Mouse (Mus musculus) stomach, embryonic 16.5 days (tissue): Measurements from ENCODE around the gene Cep68. TPM values are rescaled to one million over a fixed set of nuclear protein-coding genes. Genes with fewer than 3 reads are reported as not detected.

Experiments used
- ATAC-seq: fragments of 200-750 bp; cut with Nextera tagmentation; 2 replicates; pipeline ENCODE4 v1.8.0; 2017; ENCODE audit warnings: moderate number of reproducible peaks, moderate TSS enrichment; ENCODE audit not compliant: insufficient read depth, low FRiP score
- H3K27ac ChIP-seq: fragments of 300-500 bp; sonication (generic); 2 replicates; pipeline ENCODE4 v1.5.1; 2014; ENCODE audit warnings: low read length
- H3K27me3 ChIP-seq: fragments of 300-500 bp; sonication (generic); 2 replicates; pipeline ENCODE4 v1.6.1; 2014; ENCODE audit warnings: low read length, control low read depth, mixed read lengths; ENCODE audit not compliant: control insufficient read depth, insufficient read depth
- H3K36me3 ChIP-seq: fragments of 300-500 bp; sonication (generic); 2 replicates; pipeline ENCODE4 v1.6.1; 2014; ENCODE audit warnings: low read length; ENCODE audit not compliant: control insufficient read depth, insufficient read depth
- H3K4me1 ChIP-seq: fragments of 300-500 bp; sonication (generic); 2 replicates; pipeline ENCODE4 v1.6.1; 2014; ENCODE audit warnings: low read length, control low read depth, mixed read lengths; ENCODE audit not compliant: control insufficient read depth, insufficient read depth
- H3K4me2 ChIP-seq: fragments of 300-500 bp; sonication (generic); 2 replicates; pipeline ENCODE4 v1.6.1; 2014; ENCODE audit warnings: low read depth, low read length, mixed read lengths
- H3K4me3 ChIP-seq: fragments of 300-500 bp; sonication (generic); replicated peaks from 2 replicates; pipeline ENCODE4 v1.5.1; 2014; ENCODE audit warnings: mild to moderate bottlenecking, low read length
- H3K9ac ChIP-seq: fragments of 300-500 bp; sonication (generic); 2 replicates; pipeline ENCODE4 v1.6.1; 2014; ENCODE audit warnings: low read length
- H3K9me3 ChIP-seq: fragments of 300-500 bp; sonication (generic); replicated peaks from 2 replicates; pipeline ENCODE4 v1.6.1; 2016; ENCODE audit warnings: low read length, control low read depth; ENCODE audit not compliant: control insufficient read depth
- WGBS: fragments of 180-500 bp; shearing (Covaris S2); extraction: QIAGEN DNeasy Blood & Tissue Kit; methylation state at CpG from one replicate; pipeline ENCODE4 v1.1.7; 2014; 5-methylcytosine and 5-hydroxymethylcytosine counted together
- polyA plus RNA-seq: library from polyadenylated mRNA; unstranded; fragments of >200 nt; fragmentation: Nextera tagmentation; extraction: Ambion mirVana; gene quantifications from 2 replicates; pipeline ENCODE4 v1.2.1, GENCODE M21; 2015

Gene Cep68
- polyA plus RNA-seq, result 24.7 and 25.6 TPM in 2 replicates

DNA sequence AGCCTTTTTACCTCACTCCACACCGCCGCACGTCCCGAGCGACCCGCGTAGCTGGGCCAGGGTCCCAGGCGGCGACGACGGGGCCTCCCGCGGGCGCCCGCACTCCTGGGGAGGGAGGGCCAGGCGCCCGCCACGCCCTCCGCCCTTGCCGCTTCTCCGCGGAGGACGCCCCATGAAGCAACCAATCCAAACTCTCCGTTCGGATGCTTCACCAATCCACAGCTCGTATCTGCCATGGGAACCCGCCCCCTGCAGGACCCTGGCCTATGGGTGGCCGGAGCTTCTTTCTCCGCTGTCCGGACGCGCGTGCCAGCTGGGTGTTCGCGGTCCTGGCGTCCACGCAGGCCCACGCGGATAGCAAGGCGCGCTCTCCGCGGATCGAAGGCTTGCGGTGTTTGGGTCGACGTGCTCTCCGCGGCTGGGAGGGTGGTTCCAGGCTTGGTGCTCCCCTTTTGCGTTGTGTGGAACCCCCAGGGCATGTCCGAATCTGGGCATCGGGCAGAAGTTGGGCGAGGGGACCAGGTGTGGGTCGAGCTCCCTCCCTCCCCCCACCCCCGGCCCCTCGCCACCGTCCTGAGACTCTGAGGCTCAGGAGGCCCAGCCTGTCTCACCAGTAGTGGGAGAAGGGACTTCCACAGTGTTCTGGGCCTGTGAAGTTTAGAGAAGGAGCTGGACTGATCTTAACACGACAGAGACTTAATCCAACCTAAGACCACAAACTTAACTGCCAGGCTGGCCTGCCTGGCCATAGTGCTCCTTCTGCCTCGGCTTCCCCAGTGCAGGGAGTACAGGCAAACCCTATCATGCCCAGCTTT, at the start of gene Cep68:
Cep68 (minus strand) TSS at position 134 of the 815 bp plus-strand sequence.
- Histone ChIP-seq H3K4me3 (peak within 1 kb of the TSS; percentile 87), H3K27me3 (no peaks in the 10 kb centered on the region), H3K4me1 (peaks cover 22% of the 10 kb centered on the region), H3K9ac (peak within 1 kb of the TSS; percentile 97), H3K9me3 (no peaks in the 10 kb centered on the region), H3K36me3 (no peaks in the 10 kb centered on the region; the same call in 1 of the 2 replicates), H3K27ac (peak within 1 kb of the TSS; percentile 82), H3K4me2 (peak within 1 kb of the TSS; percentile 90)
- WGBS, result under 1% methylated on average over 59 of the region's 59 CpGs
- ATAC-seq, result peak; percentile 99

DNA sequence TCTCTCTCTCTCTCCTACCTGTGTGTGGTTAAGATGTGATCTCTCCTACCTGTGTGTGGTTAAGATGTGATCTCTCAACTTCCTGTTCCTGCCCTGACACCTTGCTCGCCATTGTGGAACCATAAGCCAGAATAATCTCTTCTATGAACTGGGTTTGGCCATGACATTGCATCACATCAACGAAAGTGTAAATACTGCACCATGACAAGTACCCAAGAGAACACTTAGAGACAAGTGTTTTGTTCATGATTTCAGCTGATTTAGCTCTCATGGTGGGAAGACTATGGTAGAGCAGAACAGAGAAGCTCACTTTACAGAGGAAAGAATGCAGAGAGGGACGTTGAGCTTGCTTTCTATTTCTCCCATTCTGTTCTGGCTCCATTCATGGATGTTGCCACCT, 35.2 kb upstream of the Cep68 start:
- Histone ChIP-seq H3K9ac (no peak overlapping the region), H3K27ac (no peak overlapping the region), H3K4me3 (no peak overlapping the region), H3K4me1 (peaks cover 7% of the 10 kb centered on the region; the same call in 1 of the 2 replicates), H3K27me3 (no peaks in the 10 kb centered on the region), H3K36me3 (no peaks in the 10 kb centered on the region), H3K9me3 (no peaks in the 10 kb centered on the region), H3K4me2 (no peak overlapping the region)
- no peak for ATAC-seq
- WGBS, result 86% methylated on average over 3 of the region's 3 CpGs

DNA sequence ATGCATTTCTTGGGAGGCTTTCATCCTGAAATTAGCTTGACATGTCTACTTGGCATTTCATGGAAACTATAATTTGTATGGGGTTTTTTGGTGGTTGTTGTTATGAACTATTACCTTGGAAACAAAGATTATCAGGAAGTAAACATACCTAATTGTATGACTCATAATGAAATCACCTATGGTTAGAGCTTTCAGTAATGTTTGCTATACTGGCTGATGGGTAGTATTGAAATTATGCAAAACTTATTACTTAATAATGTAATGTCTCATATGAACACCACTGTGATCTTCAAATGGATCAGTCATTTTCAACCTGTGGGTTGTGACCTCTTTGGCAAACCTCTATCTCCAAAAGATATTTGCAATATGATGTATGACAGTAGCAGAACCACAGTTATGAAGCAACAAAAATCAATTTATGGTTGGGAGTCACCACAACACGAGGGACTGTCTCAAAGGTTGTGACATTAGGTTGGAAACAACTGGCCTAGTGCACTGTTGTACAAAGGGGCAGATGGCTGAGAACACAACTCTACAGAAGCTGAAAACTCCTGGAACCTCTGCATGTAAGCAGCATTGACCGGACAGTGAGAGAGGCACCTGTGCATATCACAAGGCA, 33.5 kb upstream of the Cep68 start:
- Histone ChIP-seq H3K9me3 (no peaks in the 10 kb centered on the region), H3K9ac (no peak overlapping the region), H3K27me3 (no peaks in the 10 kb centered on the region), H3K27ac (no peak overlapping the region), H3K4me2 (no peak overlapping the region), H3K36me3 (no peaks in the 10 kb centered on the region), H3K4me3 (no peak overlapping the region), H3K4me1 (peaks cover 7% of the 10 kb centered on the region; the same call in 1 of the 2 replicates)
- no peak for ATAC-seq
- WGBS, result 78% methylated on average over 2 of the region's 2 CpGs

DNA sequence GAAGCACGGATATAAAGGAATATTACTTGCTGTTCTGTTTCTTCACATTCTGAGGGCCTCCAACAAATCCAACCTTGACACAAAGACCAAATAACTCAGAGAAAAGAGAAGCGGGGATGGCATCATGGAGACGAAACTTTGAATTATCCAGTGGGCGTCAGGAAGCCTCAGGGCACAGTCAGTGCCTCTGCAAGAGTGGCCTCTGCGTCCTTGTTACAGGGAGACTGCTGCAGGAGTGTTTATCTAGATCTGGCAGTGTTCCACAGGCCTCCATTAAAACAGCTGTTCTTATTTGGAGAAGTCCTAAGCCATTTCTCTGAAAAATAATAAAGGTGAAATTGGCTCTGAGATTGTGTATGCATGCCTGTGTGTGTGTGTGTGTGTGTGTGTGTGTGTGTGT, 31.8 kb upstream of the Cep68 start:
- WGBS, result 51% methylated on average over 5 of the region's 5 CpGs
- Histone ChIP-seq H3K4me1 (peaks cover 7% of the 10 kb centered on the region; the same call in 1 of the 2 replicates), H3K27me3 (no peaks in the 10 kb centered on the region), H3K9me3 (no peaks in the 10 kb centered on the region), H3K27ac (no peak overlapping the region), H3K4me3 (no peak overlapping the region), H3K36me3 (no peaks in the 10 kb centered on the region), H3K9ac (no peak overlapping the region), H3K4me2 (no peak overlapping the region)
- no peak for ATAC-seq

DNA sequence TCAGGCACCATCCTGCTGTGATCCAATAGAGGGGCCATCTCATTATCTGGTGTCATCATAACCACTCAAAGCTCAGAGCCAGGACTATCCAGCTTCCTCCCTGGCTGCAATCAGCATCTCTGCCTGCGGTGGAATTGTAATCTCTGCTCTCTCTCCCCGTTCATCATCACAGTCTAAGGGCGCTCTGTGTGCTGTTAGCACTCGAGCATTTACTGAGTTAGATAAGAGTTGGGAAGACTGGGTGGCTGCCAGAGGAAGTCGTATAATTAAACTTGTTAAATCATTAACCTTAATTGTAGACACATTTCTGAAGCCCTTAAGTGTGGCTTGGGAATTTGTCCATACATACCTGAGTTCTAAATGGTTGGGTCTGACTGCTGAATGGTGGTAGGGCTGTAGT, 29.5 kb upstream of the Cep68 start:
- H3K4me3 ChIP-seq, result no peak overlapping the region
- H3K4me1 ChIP-seq, result peaks cover 7% of the 10 kb centered on the region; the same call in 1 of the 2 replicates
- H3K27me3 ChIP-seq, result no peaks in the 10 kb centered on the region
- no peak overlapping the region for H3K27ac ChIP-seq
- no peak overlapping the region for H3K4me2 ChIP-seq
- no peak overlapping the region for H3K9ac ChIP-seq
- no peaks in the 10 kb centered on the region for H3K9me3 ChIP-seq
- ATAC-seq, result peak; percentile 71; the same call in 1 of the 2 replicates
- H3K36me3 ChIP-seq, result no peaks in the 10 kb centered on the region
- WGBS, result 36% methylated on average over 5 of the region's 5 CpGs

DNA sequence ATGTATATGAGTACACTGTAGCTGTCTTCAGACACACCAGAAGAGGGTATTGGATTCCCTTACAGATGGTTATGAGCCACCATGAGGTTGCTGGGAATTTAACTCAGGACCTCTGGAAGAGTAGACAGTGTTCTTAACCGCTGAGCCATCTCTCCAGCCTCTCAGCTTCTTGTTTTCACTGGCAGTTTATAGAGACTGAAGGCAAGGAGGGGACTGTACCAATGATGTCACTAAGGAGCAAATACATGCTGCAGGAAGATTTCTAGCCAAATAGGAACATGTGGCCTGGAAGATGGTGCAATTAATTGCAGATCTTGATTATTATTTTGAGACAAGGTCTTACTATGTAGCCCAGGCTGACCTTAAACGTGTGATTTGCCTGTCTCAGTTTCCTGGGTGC, 27.9 kb upstream of the Cep68 start:
- no peak for ATAC-seq
- 68% methylated on average over 2 of the region's 2 CpGs for WGBS
- Histone ChIP-seq H3K9me3 (no peaks in the 10 kb centered on the region), H3K4me3 (no peak overlapping the region), H3K27me3 (no peaks in the 10 kb centered on the region), H3K4me2 (no peak overlapping the region), H3K9ac (no peak overlapping the region), H3K27ac (no peak overlapping the region), H3K36me3 (no peaks in the 10 kb centered on the region), H3K4me1 (peaks cover 7% of the 10 kb centered on the region; the same call in 1 of the 2 replicates)

DNA sequence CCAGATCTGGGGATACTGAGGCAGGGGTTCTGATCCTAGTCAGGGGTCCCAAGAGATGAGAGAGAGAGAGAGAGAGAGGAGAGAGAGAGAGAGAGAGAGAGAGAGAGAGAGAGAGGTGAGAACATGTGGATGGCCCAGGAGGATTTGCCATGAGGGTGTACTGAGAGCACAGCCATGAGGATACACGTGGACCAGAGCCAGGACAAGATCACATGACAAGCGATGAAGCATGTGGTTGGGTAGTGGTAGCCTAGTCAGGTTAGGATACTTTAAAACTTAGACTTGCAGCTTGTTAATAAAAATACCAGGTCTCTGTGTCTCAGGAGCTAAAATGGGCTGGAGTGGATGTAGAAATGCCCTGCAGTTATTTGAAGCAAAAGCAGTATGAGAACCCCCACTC, 26.7 kb upstream of the Cep68 start:
- 76% methylated on average over 2 of the region's 2 CpGs for WGBS
- Histone ChIP-seq H3K9me3 (no peaks in the 10 kb centered on the region), H3K27me3 (no peaks in the 10 kb centered on the region), H3K4me3 (no peak overlapping the region), H3K4me2 (no peak overlapping the region), H3K27ac (no peak overlapping the region), H3K9ac (no peak overlapping the region), H3K4me1 (peaks cover 1% of the 10 kb centered on the region; the same call in 1 of the 2 replicates), H3K36me3 (no peaks in the 10 kb centered on the region)
- ATAC-seq, result no peak

DNA sequence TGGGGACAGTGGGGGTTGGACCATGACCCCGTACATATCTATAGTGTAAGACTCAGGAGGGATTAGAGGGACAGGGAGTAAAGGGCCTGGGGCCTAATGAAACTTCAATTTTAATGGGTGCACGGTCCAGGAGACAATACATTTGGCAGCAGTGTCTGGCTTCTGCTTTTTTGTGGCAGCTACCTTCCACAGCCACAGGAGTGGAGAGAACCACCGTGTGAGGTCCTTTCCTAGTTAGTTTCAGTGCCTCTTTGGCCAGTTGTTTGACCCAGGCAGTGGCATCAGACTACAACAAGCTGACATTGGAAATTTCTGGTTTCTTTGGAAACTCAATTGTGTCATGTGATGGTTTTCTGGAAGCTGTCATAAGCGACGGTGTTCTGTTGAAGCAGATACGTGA, 20.7 kb upstream of the Cep68 start:
- no peak overlapping the region for H3K9ac ChIP-seq
- ATAC-seq, result no peak
- no peaks in the 10 kb centered on the region for H3K9me3 ChIP-seq
- no peaks in the 10 kb centered on the region for H3K36me3 ChIP-seq
- no peak overlapping the region for H3K27ac ChIP-seq
- no peak overlapping the region for H3K4me2 ChIP-seq
- H3K27me3 ChIP-seq, result no peaks in the 10 kb centered on the region
- 85% methylated on average over 6 of the region's 6 CpGs for WGBS
- H3K4me1 ChIP-seq, result no peaks in the 10 kb centered on the region
- H3K4me3 ChIP-seq, result no peak overlapping the region

DNA sequence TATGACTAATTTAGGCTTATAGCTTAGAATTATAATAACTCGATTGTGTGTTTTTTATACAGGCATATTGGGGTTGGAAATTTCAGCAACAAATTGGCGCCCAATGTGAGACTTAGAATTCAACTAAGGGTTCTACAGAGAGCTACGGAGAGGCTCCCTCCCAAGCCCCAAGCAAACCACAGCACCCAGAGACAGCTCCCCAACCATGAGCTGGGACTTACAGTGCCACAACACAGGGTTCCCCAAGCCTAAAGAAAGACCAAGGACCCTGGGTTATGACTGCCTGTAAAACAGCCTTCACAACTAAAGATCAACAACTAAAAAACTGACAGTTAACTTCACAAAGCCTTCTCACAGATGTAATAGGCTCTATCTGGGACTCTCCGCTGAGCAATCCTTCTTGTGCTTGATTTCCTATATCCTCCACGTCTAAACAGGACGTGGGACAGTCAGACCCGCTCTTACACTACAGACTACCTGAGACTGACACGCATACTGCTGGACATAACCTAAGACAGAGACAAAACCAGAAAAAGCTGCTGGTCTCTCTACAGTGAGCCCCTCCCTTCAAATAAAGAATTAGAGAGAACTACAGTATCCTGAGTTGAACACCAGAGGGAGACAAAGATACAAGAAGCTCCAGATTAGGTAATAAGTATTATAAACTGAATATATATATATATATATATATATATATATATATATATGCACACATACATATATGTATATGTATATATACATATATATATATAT, 13.6 kb upstream of the Cep68 start:
- 55% methylated on average over 8 of the region's 8 CpGs for whole genome bisulfite sequencing
- ATAC-seq, result no peak; the same call in 1 of the 2 replicates
- Histone ChIP-seq H3K4me1 (no peaks in the 10 kb centered on the region), H3K4me3 (no peak overlapping the region), H3K9me3 (no peaks in the 10 kb centered on the region), H3K27ac (no peak overlapping the region), H3K4me2 (no peak overlapping the region), H3K36me3 (no peaks in the 10 kb centered on the region), H3K9ac (no peak overlapping the region), H3K27me3 (no peaks in the 10 kb centered on the region)
